Mouse (Mus musculus) lung, postnatal 14 days (tissue): ENCODE results near the gene Gm20403.
"Not testable (repeated sequence)": the region's sequence is repeated elsewhere in the genome, so short reads cannot be mapped to it uniquely, and the experiment has no call there.

ENCODE experiments used
- DNase-seq: peaks from one replicate; pipeline ENCODE4 v3.0.0; 2021

The Gm20403 gene

GRCm38 (mm10) chr12:54986052-54986717 lies at the start of gene Gm20403:
Gene Gm20403 (minus strand): TSS chr12:54986529.
- DNase-seq: peak; percentile 77

- DNase-seq: no peak
Observed at GRCm38 (mm10) chr12:55027088-55027487, 40.8 kb upstream of the Gm20403 start.

- no peak for DNase-seq
Observed at GRCm38 (mm10) chr12:55023284-55023683, 37.0 kb upstream of the Gm20403 start.

- DNase-seq: no peak
Observed at GRCm38 (mm10) chr12:55019421-55019877, 33.1 kb upstream of the Gm20403 start.

DNA sequence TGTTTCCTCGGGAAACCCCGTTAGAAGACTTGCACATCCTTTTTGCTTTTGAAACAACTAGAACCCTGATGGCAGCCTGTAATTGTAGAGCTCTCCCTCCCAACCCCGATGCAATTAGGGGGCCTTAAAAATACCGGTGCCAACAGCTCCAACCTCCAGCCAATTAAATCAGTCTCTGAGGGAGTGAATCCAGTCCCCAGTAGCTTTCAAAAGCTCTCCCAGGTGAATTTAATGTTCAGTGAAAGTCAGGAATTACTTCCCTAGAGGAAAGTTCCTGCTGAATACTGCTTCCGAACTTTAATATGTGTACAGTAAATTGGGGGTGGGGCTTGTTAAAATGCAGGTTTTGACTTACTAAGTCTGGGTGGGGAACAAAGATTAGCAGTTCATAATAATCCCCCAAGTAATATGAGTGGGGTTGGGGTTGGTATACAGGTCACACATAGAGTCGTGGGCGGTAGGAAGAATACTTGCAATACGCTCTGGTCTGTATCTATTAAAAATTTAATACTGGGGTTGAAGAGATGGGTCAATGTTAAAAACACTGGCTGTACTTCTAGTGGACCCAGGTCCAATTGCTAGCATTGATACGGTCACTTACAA lies 30.9 kb upstream of the Gm20403 start:
- no peak for DNase-seq

DNA sequence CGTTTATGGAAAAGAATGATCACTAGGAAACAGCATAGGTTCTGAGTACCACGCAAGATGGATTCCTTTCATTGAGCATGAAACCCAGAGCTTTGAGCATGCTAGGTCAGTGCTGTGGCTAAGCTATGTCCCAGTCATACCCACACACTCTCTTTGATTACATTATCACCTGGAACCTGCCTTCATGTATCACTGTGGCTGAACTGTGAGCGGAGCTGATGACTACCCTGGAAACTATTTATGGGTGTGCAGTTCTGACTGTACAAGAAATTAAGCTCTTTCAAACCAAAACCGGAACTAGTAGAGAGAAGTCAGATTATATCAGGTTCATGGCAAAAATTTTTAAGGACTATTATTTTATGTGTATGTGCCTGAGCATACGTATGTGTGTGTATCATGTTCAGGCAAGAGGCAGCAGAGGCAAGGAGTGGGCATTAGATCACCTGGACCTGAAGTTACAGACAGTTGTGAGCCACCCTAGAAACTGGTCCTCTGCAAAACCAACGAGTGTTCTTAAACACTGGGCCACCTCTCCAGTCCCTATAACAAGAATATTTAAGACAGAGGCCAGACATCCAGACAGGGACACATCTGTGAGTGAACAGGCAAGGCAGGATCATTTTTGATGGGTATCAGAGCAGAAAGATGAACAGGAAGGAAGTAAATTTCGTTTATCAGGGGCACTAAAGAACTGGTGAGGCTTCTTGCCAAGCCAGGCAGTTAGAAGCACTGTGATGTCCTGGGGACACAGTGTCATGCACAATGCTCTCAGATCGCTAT lies 30.2 kb upstream of the Gm20403 start:
- no peak for DNase-seq

- DNase-seq: no peak
Observed at GRCm38 (mm10) chr12:55015428-55015827, 29.1 kb upstream of the Gm20403 start.

DNA sequence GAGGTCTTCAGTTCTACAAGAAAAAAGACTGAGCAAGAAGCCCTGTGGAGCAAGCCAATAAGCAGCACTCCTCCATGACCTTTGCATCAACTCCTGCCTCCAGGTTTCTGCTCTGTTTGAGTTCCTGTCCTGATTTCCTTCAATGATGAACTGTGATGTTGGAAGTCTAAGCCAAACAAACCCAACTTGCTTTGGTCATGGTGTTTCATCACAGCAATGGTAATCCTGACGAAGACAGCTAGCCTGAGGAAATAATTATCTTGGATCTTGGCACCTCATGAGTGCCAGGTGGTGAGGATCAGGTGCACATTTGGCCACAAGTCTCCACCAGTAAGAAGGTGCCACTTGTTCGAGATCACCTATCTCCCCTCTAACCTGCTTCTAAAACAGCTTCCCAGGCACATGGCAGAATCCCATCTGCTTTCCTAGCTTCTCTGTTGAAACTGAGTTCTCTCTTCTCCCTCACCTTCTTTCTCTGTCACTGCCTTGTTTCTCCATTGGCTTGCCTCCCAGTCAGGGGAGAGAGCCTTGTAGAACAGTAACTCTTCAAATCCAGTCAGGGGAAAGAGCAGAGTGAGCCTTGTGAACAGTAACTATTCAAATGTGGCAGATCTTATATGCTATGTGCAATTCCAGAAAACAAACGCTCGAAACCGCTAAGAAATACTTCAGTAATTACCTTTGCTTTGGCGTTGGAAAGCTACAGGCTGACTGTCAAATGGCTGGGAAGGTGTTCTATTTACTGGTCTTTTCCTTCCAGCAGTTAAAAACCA lies 27.5 kb upstream of the Gm20403 start, which contains the start of gene Baz1a:
Gene Baz1a, minus strand, starts transcription at position 723 of the 773 bp plus-strand sequence.
- no peak for DNase-seq

DNA sequence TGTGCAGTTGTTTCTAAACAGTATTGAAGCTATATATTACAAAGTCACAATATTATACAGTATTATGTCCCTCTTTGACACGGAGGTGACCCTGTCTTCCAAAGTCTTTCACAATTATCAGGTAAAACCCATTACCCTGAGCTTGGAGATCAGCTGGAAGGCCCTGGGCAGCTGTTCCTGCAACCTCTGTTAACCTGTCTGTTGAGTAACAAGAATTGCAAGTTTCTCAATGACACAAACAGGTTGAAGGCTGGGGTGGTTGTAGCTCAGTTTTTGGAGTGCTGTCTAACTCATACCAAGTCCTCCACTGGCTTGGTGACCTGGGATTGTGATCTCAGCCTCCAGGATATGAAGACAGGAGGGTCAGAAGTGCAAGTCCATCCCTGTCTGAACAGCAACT lies 26.7 kb upstream of the Gm20403 start:
- no peak for DNase-seq

DNA sequence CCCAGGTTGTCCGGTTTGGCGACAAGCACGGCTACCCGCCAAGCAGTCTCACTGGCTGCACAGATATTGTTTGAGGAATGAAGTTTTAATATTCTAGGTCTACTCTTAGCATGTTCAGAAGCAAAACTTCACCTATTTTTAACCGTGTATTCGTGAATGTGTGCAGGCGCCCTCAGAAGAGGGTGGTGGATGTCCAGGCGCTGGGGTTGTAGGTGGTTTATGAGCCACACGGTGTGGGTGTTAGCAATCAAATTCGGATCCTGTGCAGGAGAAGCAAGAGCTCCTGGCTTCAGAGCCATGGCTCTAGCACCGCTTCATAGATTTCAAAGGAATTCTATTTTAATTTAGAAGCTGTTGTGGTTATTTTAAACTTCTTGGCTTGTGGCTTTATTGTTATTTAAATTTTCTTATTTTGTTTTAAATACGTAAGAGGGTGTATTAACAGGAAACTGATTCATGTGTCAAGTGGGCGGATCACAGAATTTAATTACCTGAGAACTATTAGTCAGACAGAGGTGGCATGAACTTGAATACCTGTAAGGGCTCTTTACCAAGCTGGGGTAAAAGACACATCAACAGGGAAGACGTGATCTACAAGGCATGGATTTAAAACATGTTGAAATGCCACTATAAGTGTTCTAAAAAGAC lies 21.2 kb upstream of the Gm20403 start:
- no peak for DNase-seq

GRCm38 (mm10) chr12:55006071-55006470 lies 19.7 kb upstream of the Gm20403 start:
- DNase-seq: no peak

DNA sequence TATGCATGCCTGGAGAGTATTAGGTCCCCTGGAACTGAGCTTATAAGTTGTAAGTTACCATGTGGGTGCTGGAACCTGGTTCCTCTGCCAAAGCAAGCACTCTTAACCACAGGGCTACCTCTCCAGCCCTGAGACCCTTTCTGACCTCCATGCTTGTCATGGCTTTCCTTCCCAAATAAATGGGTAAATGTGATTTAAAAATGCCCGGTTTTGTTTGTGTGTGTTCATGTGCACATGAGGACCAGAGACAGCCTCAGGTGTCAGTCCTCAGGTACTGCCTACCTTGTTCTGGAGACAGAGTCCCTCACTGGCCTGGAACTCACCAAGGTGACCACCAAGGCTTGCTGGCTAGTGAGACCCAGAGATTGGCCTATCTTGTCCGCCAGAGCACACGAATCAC lies 18.1 kb upstream of the Gm20403 start:
- DNase-seq: no peak

DNA sequence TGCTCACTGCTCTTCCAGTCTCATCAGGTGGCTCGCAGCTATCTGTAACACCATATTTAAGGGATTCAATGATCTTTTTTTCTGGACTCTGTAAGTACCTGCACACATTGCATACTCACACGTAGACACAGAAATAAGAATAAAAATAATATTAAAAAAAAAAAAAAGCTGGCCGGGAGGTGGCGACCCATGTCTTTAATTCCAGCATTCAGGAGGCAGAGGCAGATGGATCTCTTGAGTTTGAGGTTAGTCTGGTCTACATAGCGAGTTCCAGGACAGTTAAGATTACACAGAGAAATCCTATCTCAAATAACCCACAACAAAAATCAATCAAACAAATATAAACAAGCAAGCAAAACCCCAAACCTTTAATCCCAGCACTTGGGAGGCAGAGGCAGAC lies 17.5 kb upstream of the Gm20403 start:
- DNase-seq: no peak

DNA sequence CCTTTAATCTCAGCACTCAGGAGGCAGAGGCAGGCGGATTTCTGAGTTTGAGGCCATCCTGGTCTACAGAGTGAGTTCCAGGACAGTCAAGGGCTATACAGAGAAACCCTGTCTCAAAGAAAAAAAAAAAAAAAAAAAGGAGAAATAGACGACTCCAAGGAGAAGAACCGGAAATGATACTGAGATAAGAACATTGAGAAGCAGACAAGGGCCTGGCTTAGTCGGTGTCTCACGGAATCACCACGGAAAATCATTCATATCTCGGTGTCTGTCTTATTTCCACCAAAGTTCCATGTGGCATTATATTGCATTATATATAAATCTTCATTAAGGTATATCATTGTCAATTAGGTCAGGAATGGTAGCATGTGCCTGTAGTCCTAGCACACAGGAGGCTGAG lies 16.2 kb upstream of the Gm20403 start:
- not testable (repeated sequence) for DNase-seq

DNA sequence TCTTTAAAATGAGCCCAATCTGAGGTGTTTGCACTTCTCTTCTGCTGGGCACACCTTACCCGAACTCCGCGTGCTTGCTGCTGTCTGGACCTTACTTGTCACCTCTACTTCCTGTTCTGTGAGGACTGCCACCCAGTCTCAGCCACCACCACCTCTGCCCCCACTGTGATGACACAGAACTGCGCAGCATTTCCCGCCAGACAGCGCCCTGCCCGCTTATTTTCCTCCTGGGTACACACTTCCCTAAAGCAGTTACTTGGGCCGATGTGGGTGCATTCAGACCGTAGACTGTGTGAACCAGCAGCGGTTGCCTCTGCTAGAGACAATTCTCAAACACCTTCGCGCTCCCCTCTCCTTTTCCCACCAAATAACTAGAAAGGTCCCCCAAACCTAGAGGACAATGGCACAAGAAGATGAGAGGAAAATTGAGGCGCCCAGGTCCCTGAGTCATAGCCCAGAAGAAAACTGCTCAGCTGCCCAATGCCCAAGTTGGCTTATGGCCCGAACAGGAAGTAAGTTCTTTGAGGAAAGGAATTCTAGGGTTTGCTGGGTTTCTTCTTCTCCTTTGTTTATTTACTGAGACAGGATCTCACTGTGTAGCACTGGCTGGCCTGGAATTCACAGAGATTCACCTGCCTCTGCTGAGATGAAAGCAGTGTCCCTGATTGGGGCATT lies 12.8 kb upstream of the Gm20403 start:
- peak; percentile 52 for DNase-seq

DNA sequence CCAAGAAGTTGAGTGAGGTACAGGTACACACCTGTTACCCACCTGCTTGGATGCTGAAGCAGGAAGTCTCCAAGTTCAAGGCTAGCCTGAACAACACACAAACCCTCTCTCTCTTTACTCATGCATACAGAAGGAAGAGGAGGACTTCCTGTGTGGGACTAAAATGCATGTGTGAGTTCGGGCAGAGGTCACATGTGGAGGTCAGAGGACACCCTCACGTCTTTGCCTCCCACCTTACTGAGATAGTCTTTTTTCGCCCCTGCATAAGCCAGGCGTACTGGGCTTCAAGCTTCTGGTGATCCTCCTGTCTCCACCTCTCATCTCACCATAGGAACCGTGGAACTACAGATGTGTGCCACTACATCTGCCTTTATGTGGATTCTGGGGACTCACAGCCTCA lies 12.1 kb upstream of the Gm20403 start:
- no peak for DNase-seq

DNA sequence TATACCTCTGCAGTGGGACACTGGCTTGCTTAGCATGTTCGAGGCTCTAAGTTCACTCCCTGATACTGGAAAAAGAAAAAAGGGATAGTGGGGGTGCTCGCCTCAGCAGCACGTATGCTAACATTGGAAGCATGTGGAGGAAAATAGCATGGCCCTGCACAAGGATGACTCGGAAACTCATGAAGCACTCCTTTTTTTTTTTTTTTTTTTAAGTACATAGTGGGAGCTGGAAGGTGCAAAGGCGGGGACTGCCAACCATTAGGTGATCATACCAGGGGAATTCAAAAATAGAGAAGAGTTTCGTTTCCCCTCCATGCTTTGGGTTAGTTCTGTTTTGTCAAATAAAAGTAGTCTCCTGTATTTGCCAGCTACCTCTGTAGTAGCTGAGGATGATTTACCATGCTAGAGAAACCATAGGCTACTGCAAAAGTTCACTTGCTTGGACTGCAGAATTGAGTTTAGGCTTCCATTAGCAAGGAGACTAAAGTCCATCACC lies 10.7 kb upstream of the Gm20403 start:
- no peak for DNase-seq

DNA sequence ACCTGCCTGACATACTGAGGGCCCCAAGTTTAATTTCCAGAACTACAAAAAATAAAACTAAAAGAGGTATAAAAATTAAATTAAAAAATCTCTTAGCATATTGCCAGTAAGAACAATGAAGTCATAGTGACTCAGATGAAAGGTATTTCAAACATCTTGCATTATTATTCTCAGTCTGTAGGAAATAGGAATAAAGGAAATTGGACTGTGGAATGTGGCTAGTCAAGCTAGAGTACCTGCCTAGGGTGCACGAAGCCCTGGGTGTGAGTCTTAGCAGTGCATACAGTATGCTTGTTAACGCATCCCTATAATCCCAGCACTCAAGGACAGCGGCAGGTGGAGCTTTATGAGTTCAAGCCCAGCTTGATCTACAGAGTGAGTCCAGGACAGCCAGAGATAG lies 9.6 kb upstream of the Gm20403 start:
- no peak for DNase-seq

- DNase-seq: no peak
Observed at GRCm38 (mm10) chr12:54994418-54994817, 8.1 kb upstream of the Gm20403 start.

DNA sequence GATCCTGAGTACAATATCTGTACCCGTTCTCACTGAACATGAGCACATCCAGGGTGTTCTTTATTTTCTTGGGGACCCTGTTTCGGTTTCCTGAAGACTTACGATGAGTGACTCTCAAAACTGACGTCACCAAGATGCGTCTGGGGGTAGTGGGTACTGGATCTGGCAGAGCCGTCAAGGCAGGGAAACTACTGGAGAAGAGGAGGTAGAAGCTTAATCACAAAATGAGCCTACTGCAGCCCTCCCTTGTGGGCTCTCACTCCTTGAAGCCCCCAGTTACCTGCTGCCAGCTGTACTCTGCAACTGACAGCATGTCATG lies 7.7 kb upstream of the Gm20403 start:
- DNase-seq: no peak

DNA sequence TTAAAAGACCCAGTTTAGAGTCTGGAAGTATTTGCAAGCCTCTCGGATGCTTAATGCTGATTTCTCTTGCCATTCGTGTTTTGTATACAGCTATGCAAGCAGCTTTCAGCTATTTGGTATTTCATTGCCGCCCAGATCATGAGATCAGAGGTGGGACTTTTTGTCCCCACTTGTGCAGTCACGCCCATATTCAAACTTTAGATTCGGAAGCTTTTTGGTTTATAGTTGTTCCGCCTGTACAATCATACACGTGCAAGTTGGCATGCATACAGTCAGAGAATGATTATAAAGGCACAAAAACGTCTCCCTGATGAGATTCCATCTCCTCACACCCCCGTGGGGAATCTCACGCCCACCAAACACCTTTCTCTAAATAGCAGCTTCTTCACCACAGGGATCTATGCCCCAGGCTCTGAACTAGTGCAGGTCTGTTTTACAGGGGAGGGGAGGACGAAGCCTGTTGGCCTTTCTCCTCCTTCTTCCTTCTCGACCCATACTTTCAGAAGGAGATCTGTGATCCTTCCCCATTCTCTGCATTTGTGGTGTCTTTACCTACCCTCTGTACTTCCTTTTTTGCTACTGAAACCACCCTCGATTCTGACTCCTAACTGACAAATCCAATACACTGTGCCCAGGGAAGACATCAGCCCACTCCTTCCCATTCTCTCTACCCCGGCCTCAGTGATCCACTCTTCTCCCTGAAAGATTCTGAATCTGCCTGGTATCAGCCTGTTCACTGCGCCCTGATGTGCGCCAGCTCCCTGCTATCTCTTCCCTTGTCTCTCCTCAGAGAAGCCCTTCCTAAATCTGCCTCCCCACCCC lies 7.1 kb upstream of the Gm20403 start:
- DNase-seq: no peak
